Mouse (Mus musculus) T-cell, adult 2 months (primary cell): ENCODE results near the gene Rdh11.

Experiments
- DNase-seq: peaks from one replicate; pipeline ENCODE4 v3.0.0; 2022; ENCODE audit warnings: low spot score

The Rdh11 gene

DNA sequence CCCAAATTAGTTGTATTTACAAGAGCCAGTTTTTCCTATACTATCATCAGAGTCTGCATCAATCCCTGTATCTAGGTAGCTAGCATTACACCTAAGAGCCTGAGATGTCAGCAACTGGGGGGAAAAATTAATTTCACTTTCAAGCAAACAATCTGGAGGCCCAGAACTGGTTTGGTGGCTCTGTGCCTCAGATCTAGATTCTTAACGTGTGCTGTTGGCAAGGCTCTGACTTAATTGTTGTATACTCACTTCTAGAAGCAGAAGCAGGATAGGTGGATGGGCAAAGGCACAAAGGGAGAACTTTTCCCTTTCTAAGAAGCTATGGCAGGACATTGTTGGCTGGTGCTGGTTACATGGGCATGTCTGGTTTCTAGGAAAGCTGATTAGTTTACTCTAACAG lies 52.7 kb downstream of the Rdh11 start:
- DNase-seq: no peak

DNA sequence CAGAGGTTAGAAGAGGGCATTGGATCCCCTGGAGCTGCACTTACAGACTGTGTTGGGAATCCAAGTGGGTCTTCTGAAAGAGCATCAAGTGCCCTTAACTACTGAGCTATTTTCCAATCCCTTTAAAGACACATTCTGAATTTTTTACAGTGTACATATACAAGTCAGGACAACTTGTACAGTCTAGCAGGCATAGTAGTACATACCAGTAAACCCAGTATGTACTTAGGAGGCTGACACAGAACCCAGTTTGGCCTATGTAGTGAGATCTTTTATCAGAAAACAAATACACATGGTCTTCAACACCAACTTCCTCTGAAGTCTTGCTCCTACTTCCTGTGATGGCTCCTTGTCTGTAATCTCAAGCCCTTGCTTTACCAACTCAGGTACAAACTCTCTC lies 53.1 kb downstream of the Rdh11 start:
- DNase-seq: no peak

DNA sequence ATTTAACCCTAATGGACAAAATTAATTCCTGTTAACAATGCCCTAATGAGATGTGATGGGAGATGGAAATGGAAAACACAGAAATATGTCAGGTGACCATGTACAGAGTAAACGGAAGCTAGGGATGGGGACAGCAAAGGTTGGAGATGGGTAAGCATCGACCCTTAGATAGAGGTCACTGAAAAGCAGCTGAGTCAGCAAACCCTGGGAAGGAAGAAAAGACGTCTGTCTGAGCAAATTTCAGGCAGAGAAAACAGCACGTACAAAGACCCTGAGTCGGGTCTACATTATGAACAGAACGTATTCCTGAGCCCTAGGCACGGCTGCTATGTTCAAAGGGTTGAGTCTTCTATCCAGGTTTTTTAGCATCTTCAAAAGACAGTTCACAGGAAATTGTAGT lies 55.1 kb downstream of the Rdh11 start:
- DNase-seq: no peak

DNA sequence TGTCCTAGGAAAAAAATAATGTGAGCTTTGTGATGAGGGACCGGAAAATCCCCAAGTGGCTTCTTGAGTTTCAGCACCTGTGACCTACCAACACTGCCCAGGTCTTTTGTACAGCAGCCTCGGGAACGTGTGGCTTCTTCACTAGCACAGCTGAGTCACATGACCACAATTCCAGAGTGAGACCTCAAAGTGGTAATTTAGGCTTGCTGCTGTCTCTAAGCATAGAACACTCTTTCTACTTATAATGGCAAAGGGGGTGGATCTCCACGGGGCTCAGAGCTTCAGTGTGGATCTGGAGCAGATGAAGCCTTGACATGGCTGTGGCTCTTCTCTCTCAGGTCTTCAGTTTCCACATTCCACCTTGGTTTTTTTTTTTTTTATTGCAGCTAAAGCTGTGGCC lies 57.0 kb downstream of the Rdh11 start:
- no peak for DNase-seq

DNA sequence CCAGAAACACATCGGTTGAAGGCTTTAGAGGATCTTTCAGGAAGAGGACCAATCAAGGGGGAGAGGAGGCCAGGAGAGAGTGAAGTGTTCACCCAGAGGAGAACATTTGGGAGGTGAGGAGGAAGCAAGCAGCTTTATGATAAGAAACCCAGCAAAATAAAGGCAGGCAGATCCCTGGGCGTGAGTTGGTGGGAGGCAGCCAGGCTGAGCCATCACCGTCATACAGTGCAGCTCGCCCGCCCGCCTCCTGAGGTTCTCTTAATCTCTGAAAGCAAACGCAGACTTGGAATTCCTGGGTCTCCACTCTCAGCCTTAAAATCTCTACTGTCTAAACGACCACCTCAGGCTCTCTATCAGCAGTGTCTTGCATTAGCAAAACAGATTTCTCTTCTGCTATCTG lies 57.4 kb downstream of the Rdh11 start:
- DNase-seq: no peak

DNA sequence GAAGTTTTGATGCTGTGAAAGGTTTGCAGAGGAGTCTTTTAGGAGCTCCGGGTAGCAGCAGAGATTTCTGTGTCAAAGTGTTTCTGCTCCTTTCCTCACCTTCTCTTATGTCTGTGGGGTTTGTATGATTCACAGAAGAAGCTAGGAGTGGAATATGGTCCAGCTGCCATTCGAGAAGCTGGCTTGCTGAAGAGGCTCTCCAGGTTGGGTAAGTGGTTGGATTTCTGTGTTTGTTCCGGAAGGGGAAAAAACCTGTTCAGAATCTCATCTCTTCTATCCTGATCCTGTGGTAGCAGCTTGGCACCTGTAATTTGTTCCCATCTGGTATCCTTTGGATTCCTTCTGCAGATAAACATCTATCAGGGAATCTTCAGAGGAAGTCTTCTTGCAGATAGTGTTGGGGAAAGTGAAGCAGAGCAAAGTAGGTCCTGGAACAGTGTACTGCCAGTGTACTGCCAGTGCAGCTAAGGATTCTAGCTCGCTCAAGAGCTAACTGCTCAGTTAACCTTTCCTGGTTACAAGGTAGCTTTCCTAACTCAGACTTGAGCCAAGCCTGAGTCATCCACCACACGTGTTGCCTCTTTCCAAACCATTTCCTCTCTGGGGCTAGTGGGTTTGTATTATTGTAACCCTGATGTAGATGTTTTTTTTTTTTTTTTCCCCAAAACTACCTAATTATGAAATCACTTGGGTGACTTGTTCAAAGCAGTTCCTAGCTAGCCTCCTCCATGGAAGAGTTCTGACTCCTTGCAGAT lies 60.2 kb downstream of the Rdh11 start:
- no peak for DNase-seq

DNA sequence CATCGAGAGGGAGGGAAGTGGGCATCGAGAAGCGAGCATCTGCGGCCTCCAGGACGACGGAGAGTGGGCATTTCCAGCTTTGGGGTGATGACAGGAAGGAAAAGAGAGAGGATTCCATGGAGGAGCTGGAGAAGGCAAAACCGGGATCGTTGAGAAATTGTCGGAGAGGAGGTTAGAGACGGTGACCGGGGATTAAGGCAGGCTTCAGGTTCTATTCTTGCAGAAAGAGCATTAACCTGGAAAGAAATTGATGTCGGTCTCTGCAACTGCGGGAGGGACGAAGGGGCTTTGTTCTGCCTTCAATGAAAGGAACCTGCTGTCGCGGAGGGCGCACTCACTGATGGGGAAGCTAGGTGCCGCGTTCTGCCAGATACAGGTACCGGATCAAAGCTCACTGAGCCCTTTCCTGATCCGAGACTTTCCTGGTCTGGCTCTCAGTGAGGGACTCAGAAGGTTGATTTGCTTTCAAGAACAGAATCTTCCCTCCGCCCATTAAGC lies 60.9 kb downstream of the Rdh11 start:
- DNase-seq: no peak

DNA sequence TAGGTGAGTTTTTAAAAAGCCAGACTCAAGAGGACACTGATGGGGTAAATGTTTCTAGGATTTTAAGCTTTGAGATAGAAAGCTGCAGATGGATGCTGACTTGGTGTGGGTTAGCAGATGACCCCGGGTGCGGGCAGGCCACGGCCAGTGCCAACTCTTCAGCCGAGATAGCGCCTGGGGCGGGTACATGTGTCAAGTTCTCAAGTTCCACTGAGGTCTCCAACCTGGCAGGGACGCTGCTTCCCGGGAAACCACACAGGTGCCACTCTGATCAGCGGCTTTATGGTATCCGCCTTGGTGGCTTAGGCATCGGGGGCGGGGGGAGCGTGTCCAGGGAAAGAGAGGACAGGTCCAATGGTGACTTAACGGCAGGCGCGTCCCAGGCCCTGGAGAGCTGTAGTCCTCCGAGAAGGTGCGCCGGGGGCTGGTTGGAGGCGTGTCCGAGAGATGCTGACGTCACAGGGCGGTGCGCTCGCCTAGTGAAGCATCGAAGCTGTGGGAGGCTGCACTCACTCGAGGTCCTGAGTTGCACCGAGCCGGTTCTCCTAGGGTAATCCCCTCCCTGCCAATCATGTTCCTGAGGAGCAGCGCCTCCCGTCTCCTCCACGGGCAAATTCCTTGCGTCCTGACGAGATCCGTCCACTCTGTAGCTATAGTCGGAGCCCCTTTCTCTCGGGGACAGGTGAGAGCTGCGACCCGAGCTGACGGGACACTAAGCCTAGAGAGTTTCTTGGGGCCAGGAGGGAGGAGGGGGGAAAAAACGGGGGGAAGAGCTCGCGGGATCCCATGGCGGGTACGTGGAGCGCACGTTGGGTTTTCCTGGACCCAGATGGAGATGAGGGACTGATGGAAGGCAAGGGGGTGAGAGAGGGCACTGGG lies 61.6 kb downstream of the Rdh11 start, which contains the start of gene Arg2:
Gene Arg2, plus strand, starts transcription at position 479 of the 879 bp plus-strand sequence.
- DNase-seq: peak; percentile 77
